Mouse (Mus musculus) midbrain, postnatal 0 days (tissue): Measurements from ENCODE around the gene Ckm. TPM values are rescaled to one million over a fixed set of nuclear protein-coding genes. Genes with fewer than 3 reads are reported as not detected.

Experiments
- ATAC-seq: fragments of 200-750 bp; cut with Nextera tagmentation; 2 replicates; pipeline ENCODE4 v1.8.0; 2017; ENCODE audit warnings: moderate number of reproducible peaks, mild to moderate bottlenecking, moderate TSS enrichment, moderate library complexity; ENCODE audit not compliant: low FRiP score
- DNase-seq: peaks from one replicate; pipeline ENCODE4 v3.0.0-alpha.2; 2015; ENCODE audit warnings: low spot score
- H3K27ac ChIP-seq: fragments of 300-500 bp; sonication (generic); 2 replicates; pipeline ENCODE4 v1.5.1; 2014; ENCODE audit warnings: low read depth, mild to moderate bottlenecking, low read length, mixed read lengths
- H3K27me3 ChIP-seq: fragments of 300-500 bp; sonication (generic); 2 replicates; pipeline ENCODE4 v1.6.1; 2014; ENCODE audit warnings: low read length, control low read depth, mixed read lengths; ENCODE audit not compliant: insufficient read depth
- H3K36me3 ChIP-seq: fragments of 300-500 bp; sonication (generic); 2 replicates; pipeline ENCODE4 v1.6.1; 2014; ENCODE audit warnings: low read length, control low read depth, mixed read lengths; ENCODE audit not compliant: insufficient read depth
- H3K4me1 ChIP-seq: fragments of 300-500 bp; sonication (generic); 2 replicates; pipeline ENCODE4 v1.6.1; 2014; ENCODE audit warnings: mild to moderate bottlenecking, control low read depth, antibody characterized with exemption, low read length, mixed read lengths; ENCODE audit not compliant: insufficient read depth
- H3K4me2 ChIP-seq: fragments of 300-500 bp; sonication (generic); 2 replicates; pipeline ENCODE4 v1.6.1; 2014; ENCODE audit warnings: low read depth, mild to moderate bottlenecking, low read length, mixed read lengths; ENCODE audit not compliant: poor library complexity, severe bottlenecking
- H3K4me3 ChIP-seq: fragments of 300-500 bp; sonication (generic); 2 replicates; pipeline ENCODE4 v1.5.1; 2014; ENCODE audit warnings: low read depth, mild to moderate bottlenecking, low read length, moderate library complexity
- H3K9ac ChIP-seq: fragments of 300-500 bp; sonication (generic); replicated peaks from 2 replicates; pipeline ENCODE4 v1.6.1; 2014; ENCODE audit warnings: mild to moderate bottlenecking, low read length, moderate library complexity, mixed read lengths; ENCODE audit not compliant: poor library complexity, severe bottlenecking
- H3K9me3 ChIP-seq: fragments of 300-500 bp; sonication (generic); 2 replicates; pipeline ENCODE4 v1.6.1; 2016; ENCODE audit warnings: low read length, control low read depth
- CTCF ChIP-seq: IDR thresholded peaks from 2 replicates; pipeline ENCODE4 v1.5.1; 2016; ENCODE audit warnings: antibody characterized with exemption, mild to moderate bottlenecking
- WGBS: fragments of 180-500 bp; shearing (Covaris S2); extraction: QIAGEN DNeasy Blood & Tissue Kit; methylation state at CpG from one replicate; pipeline ENCODE4 v1.1.7; 2014; 5-methylcytosine and 5-hydroxymethylcytosine counted together
- polyA plus RNA-seq: library from polyadenylated mRNA; unstranded; fragments of >200 nt; fragmentation: Nextera tagmentation; extraction: Ambion mirVana; gene quantifications from 2 replicates; pipeline ENCODE4 v1.2.1, GENCODE M21; 2015
- total RNA-seq: library from RNA; depleted of rRNA; stranded (reverse); fragments of >200 nt; gene quantifications from 2 replicates; pipeline ENCODE4 v1.2.3, GENCODE M21; 2014

The Ckm gene
- total and polyA plus RNA-seq, 2 experiments from 2014 or later: 0.25 to 8.2 TPM

DNA sequence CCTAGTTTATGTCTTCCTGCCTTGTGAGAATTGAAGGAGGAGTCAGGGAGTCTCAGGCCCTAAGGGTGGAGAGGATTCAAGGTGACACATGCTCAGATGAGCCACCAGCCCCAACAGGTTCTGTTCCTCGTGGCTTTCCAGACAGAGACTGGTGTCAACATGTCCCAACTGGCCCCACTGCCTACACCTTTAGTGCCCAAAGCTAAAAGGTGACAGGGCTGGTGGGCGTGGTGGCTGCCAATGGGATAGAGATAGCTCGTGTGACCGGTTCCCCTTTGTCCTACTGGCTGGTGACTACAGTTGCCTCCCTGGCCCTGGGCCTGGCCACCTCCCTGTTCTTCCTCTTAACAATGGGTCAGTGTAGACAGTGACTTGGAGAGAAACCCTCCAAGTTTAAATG lies 39.2 kb upstream of the Ckm start:
- WGBS: 83% methylated on average over 4 of the region's 4 CpGs
- H3K4me1 ChIP-seq: no peaks in the 10 kb centered on the region
- H3K9me3 ChIP-seq: no peaks in the 10 kb centered on the region
- no peaks in the 10 kb centered on the region for H3K36me3 ChIP-seq
- no peak overlapping the region for H3K9ac ChIP-seq
- H3K4me2 ChIP-seq: no peak overlapping the region
- DNase-seq (no peak), ATAC-seq (no peak)
- H3K27ac ChIP-seq: no peak overlapping the region
- H3K27me3 ChIP-seq: no peaks in the 10 kb centered on the region; the same call in 1 of the 2 replicates
- no peak for TF ChIP-seq CTCF
- H3K4me3 ChIP-seq: no peak overlapping the region

DNA sequence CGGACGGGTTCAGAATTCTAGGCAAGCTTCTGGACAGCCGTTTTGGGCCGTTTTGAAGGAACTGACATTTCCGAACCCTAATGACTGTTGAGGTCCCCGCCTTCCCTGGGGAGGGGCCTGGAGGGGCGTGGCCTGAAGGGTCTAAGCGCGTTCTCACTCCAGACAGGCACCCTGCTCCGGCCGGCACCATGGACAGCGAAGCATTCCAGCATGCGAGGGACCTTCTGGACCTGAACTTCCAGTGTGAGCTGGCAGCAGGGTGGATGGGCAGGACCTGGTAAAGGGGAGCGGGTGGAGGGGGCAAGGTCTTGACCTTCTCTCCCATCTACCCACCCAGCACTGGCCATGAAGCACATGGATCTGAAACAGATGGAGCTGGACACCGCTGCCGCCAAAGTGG lies 36.2 kb upstream of the Ckm start:
- no peak overlapping the region for H3K4me2 ChIP-seq
- ATAC-seq: no peak
- no peak overlapping the region for H3K9ac ChIP-seq
- no peaks in the 10 kb centered on the region for H3K9me3 ChIP-seq
- H3K27me3 ChIP-seq: no peaks in the 10 kb centered on the region; the same call in 1 of the 2 replicates
- no peaks in the 10 kb centered on the region for H3K4me1 ChIP-seq
- TF ChIP-seq CTCF: no peak
- no peak overlapping the region for H3K27ac ChIP-seq
- no peaks in the 10 kb centered on the region for H3K36me3 ChIP-seq
- no peak for DNase-seq
- WGBS: 34% methylated on average over 16 of the region's 16 CpGs
- H3K4me3 ChIP-seq: no peak overlapping the region

DNA sequence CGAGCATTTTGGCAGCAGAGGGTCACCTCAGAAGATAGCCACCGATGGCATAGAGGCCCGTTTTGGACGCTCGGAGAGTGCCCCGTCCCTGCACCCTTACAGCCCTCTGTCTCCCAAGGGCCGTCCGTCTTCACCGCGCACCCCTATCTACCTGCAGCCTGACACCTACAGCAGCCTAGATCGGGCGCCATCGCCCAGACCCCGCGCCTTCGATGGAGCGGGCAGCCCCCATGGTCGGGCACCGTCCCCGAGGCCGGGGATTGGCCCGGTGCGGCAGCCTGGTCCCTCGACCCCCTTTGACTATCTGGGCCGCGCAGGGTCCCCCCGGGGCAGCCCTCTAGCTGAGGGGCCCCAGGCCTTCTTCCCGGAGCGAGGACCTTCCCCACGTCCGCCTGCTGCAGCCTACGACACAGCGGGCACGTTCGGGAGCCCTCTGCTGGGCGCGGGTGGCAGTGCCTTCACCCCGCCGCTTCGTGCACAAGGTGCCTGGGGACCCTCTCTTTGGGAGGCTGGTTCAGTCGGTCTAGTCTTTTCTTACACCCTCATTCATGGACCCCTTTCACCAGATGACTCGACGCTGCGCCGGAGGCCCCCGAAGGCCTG lies 34.7 kb upstream of the Ckm start:
- peak; percentile 88 for TF ChIP-seq CTCF
- Histone ChIP-seq H3K4me1 (no peaks in the 10 kb centered on the region), H3K4me2 (peak overlapping the region; percentile 62), H3K4me3 (peak overlapping the region; percentile 41), H3K36me3 (no peaks in the 10 kb centered on the region), H3K27ac (no peak overlapping the region), H3K9me3 (no peaks in the 10 kb centered on the region), H3K27me3 (no peaks in the 10 kb centered on the region; the same call in 1 of the 2 replicates), H3K9ac (peak overlapping the region; percentile 61)
- peak; percentile 82 for ATAC-seq
- peak; percentile 45 for DNase-seq
- WGBS: 11% methylated on average over 43 of the region's 46 CpGs

DNA sequence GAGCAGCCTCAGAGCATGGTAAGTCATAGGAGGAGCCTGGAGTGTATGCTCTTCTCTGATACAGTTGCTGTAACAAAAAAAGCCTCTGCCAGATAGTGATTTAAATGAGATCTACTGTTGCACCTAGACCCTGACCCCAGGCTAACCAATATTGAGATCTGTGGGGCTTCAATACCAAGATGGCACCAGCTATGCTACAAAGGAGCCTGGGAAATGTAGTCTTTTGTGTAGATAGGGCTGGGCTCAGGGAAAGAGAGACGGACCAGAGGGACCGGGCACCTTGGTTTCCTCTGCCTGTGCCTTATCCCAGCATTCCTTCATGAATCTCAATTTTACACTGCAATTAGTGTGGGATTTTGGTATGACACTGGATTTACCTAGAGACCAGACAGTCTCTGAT lies 31.2 kb upstream of the Ckm start:
- 0 out of 2 replicates have a peak, but pooled peaks cover 2% of the 10 kb centered on the region for H3K36me3 ChIP-seq
- H3K9me3 ChIP-seq: no peaks in the 10 kb centered on the region
- H3K27me3 ChIP-seq: no peaks in the 10 kb centered on the region; the same call in 1 of the 2 replicates
- H3K27ac ChIP-seq: no peak overlapping the region
- ATAC-seq: no peak
- no peak overlapping the region for H3K4me2 ChIP-seq
- DNase-seq: no peak
- no peak for TF ChIP-seq CTCF
- 86% methylated on average over 2 of the region's 2 CpGs for WGBS
- no peak overlapping the region for H3K4me3 ChIP-seq
- no peaks in the 10 kb centered on the region for H3K4me1 ChIP-seq
- H3K9ac ChIP-seq: no peak overlapping the region

DNA sequence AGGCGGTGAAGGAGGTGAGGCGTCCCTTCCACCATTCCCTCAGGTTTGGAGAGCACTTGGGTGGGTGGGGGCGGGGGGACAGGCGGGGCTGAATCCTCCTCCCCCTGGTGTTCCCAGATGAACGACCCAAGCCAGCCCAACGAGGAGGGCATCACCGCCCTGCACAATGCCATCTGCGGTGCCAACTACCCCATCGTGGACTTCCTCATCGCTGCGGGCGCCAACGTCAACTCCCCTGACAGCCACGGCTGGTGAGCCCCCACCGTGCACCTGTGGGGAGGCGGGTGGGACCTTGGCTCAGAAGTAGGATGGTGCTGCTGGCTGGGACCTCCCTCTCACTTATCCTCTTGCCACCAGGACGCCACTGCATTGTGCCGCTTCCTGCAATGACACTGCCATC lies 29.2 kb upstream of the Ckm start:
- H3K4me2 ChIP-seq: no peak overlapping the region
- 0 out of 2 replicates have a peak, but pooled peaks cover 2% of the 10 kb centered on the region for H3K36me3 ChIP-seq
- H3K9me3 ChIP-seq: no peaks in the 10 kb centered on the region
- H3K4me1 ChIP-seq: no peaks in the 10 kb centered on the region
- WGBS: 80% methylated on average over 16 of the region's 18 CpGs
- no peak overlapping the region for H3K4me3 ChIP-seq
- H3K27me3 ChIP-seq: no peaks in the 10 kb centered on the region
- no peak for DNase-seq
- no peak overlapping the region for H3K27ac ChIP-seq
- TF ChIP-seq CTCF: no peak
- no peak for ATAC-seq
- no peak overlapping the region for H3K9ac ChIP-seq

DNA sequence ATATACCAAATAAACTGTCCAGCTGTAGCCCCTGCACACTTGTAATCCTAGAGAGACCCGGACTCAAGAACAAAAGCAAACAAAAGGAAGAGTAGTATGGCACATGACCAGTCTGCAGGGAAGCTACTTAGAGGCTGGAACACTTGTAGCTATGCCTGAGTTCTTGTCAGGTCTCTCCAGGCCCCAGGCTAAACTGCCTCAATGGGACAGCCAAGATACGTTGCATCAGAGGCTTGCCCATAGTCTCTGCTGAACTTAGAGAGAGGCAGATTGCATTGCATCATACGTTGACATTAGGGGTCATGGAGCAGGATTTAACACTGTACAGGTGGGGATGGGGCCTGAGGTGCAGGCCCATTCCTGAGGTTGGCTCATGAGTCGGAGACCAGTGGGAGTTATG lies 28.6 kb upstream of the Ckm start:
- no peak for TF ChIP-seq CTCF
- Histone ChIP-seq H3K27me3 (no peaks in the 10 kb centered on the region), H3K4me2 (no peak overlapping the region), H3K4me1 (no peaks in the 10 kb centered on the region), H3K4me3 (no peak overlapping the region), H3K9me3 (no peaks in the 10 kb centered on the region), H3K36me3 (0 out of 2 replicates have a peak, but pooled peaks cover 2% of the 10 kb centered on the region), H3K27ac (no peak overlapping the region), H3K9ac (no peak overlapping the region)
- WGBS: 84% methylated on average over 4 of the region's 4 CpGs
- DNase-seq: no peak
- ATAC-seq: no peak
